Mouse (Mus musculus) liver, embryonic 12.5 days (tissue): ENCODE data around the gene Timd4. TPM values are rescaled to one million over a fixed set of nuclear protein-coding genes. Genes with fewer than 3 reads are reported as not detected.

Source experiments
- ATAC-seq: fragments of 200-750 bp; cut with Nextera tagmentation; 2 replicates; pipeline ENCODE4 v1.8.0; 2017; ENCODE audit warnings: moderate number of reproducible peaks, mild to moderate bottlenecking, moderate library complexity
- H3K27ac ChIP-seq: fragments of 300-500 bp; sonication (generic); 2 replicates; pipeline ENCODE4 v1.5.1; 2016; ENCODE audit warnings: mild to moderate bottlenecking
- H3K27me3 ChIP-seq: fragments of 300-500 bp; sonication (generic); replicated peaks from 2 replicates; pipeline ENCODE4 v1.6.1; 2016; ENCODE audit warnings: mild to moderate bottlenecking, moderate library complexity
- H3K36me3 ChIP-seq: fragments of 300-500 bp; sonication (generic); 2 replicates; pipeline ENCODE4 v1.6.1; 2016; ENCODE audit warnings: mild to moderate bottlenecking, moderate library complexity
- H3K4me1 ChIP-seq: fragments of 300-500 bp; sonication (generic); 2 replicates; pipeline ENCODE4 v1.6.1; 2016
- H3K4me2 ChIP-seq: fragments of 300-500 bp; sonication (generic); 2 replicates; pipeline ENCODE4 v1.6.1; 2016; ENCODE audit warnings: mild to moderate bottlenecking, moderate library complexity
- H3K4me3 ChIP-seq: fragments of 300-500 bp; sonication (generic); 2 replicates; pipeline ENCODE4 v1.5.1; 2016; ENCODE audit warnings: mild to moderate bottlenecking, moderate library complexity
- H3K9ac ChIP-seq: fragments of 300-500 bp; sonication (generic); 2 replicates; pipeline ENCODE4 v1.6.1; 2016; ENCODE audit warnings: mild to moderate bottlenecking, moderate library complexity
- H3K9me3 ChIP-seq: fragments of 300-500 bp; sonication (generic); replicated peaks from 2 replicates; pipeline ENCODE4 v1.6.1; 2016; ENCODE audit warnings: mild to moderate bottlenecking, moderate library complexity
- WGBS: fragments of 180-500 bp; shearing (Covaris S2); methylation state at CpG from one replicate; pipeline ENCODE4 v1.1.7; 2016; ENCODE audit not compliant: insufficient replicate concordance; 5-methylcytosine and 5-hydroxymethylcytosine counted together
- polyA plus RNA-seq: library from polyadenylated mRNA; unstranded; fragments of >200 nt; fragmentation: Nextera tagmentation; extraction: Ambion mirVana; gene quantifications from 2 replicates; pipeline ENCODE4 v1.2.1, GENCODE M21; 2016

Gene Timd4
- polyA plus RNA-seq = 5.0 TPM in 2 replicates

GRCm38 (mm10) chr11:46810511-46810910 lies at the start of gene Timd4:
Timd4 (plus strand) TSS chr11:46810800.
- Histone ChIP-seq H3K4me2 (no peak within 1 kb of the TSS), H3K9ac (no peak within 1 kb of the TSS), H3K27me3 (no peaks in the 10 kb centered on the region), H3K4me1 (no peaks in the 10 kb centered on the region), H3K36me3 (no peaks in the 10 kb centered on the region), H3K4me3 (no peak within 1 kb of the TSS), H3K27ac (no peak within 1 kb of the TSS), H3K9me3 (no peaks in the 10 kb centered on the region)
- ATAC-seq = no peak
- 52% methylated on average over 5 of the region's 5 CpGs for WGBS

DNA sequence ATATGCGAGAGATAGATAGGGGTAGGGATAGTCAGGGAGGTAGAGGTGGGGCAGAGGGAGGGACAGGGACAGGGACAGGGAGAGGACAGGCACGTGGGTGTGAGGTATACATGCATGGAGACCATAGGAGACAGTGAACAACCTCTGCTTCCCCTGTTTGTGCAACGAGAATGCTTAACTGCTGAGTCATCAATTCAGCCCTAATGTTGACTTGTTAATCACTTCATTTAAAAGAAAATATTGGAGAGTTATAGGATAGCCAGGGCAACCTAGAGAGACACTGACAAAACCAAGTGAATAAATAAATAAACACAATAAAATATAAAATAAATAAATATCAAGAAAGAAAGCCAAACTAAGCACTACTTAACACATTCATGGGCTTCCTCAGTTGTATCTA lies 33.7 kb upstream of the Timd4 start:
- no peaks in the 10 kb centered on the region for H3K4me1 ChIP-seq
- no peak overlapping the region for H3K9ac ChIP-seq
- ATAC-seq = no peak
- no peaks in the 10 kb centered on the region for H3K9me3 ChIP-seq
- 52% methylated on average over 3 of the region's 3 CpGs for WGBS
- no peak overlapping the region for H3K4me2 ChIP-seq
- no peaks in the 10 kb centered on the region for H3K27me3 ChIP-seq
- H3K27ac ChIP-seq = no peak overlapping the region
- no peak overlapping the region for H3K4me3 ChIP-seq
- H3K36me3 ChIP-seq = no peaks in the 10 kb centered on the region

GRCm38 (mm10) chr11:46779811-46780210 lies 30.8 kb upstream of the Timd4 start:
- ATAC-seq = no peak
- no peak overlapping the region for H3K9ac ChIP-seq
- H3K4me3 ChIP-seq = no peak overlapping the region
- no peaks in the 10 kb centered on the region for H3K4me1 ChIP-seq
- 42% methylated on average over 2 of the region's 2 CpGs for WGBS
- no peak overlapping the region for H3K4me2 ChIP-seq
- H3K27me3 ChIP-seq = no peaks in the 10 kb centered on the region
- no peaks in the 10 kb centered on the region for H3K36me3 ChIP-seq
- no peaks in the 10 kb centered on the region for H3K9me3 ChIP-seq
- no peak overlapping the region for H3K27ac ChIP-seq

DNA sequence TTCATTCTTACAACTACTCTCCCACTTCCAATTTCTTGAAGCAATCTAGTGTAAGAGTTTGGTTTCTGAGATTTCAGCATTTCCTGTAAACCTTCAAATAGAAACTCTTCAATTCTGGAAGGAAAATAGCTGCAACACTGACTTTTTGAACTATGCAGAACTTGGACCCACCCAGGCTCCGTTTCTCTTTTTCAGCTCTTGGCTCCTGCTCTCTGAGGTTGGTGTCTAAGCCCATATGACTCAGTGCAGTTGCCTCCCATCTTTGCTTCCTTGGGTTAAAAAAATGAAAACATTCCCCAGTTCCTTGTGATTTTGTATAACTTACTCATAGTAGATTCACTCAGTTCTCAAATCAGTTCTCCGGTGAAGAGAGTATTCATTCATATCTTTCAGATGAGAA lies 6.2 kb upstream of the Timd4 start:
- H3K9me3 ChIP-seq = no peaks in the 10 kb centered on the region
- H3K4me3 ChIP-seq = no peak overlapping the region
- no peaks in the 10 kb centered on the region for H3K27me3 ChIP-seq
- no peaks in the 10 kb centered on the region for H3K36me3 ChIP-seq
- ATAC-seq = no peak
- whole genome bisulfite sequencing = 61% methylated on average over 2 of the region's 2 CpGs
- H3K9ac ChIP-seq = no peak overlapping the region
- H3K4me2 ChIP-seq = no peak overlapping the region
- no peak overlapping the region for H3K27ac ChIP-seq
- H3K4me1 ChIP-seq = no peaks in the 10 kb centered on the region

DNA sequence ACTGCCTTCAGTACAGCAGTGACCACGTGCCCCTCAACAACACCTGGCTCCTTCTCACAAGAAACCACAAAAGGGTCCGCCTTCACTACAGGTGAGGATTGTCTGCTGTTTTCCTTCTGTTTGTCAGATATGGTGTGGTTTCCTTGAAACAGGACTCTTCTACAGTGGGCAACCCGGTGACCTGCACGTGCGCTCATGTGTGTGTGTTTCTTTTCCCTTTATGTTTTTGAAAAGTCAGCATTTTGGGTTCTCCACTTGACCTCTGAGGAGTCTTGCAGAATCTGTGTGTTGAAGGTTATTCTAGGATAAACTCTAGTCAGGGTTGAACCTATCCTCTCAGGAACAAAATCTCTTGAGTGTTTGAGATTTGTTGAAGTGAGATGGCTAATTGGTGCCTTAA lies 7.1 kb downstream of the Timd4 start:
- Histone ChIP-seq H3K4me2 (no peak overlapping the region), H3K9me3 (no peaks in the 10 kb centered on the region), H3K27me3 (no peaks in the 10 kb centered on the region), H3K4me1 (no peaks in the 10 kb centered on the region), H3K36me3 (no peaks in the 10 kb centered on the region), H3K4me3 (no peak overlapping the region), H3K27ac (no peak overlapping the region), H3K9ac (no peak overlapping the region)
- no peak for ATAC-seq
- 71% methylated on average over 5 of the region's 5 CpGs for WGBS

- ATAC-seq = no peak
- Histone ChIP-seq H3K4me3 (no peak overlapping the region), H3K27me3 (no peaks in the 10 kb centered on the region), H3K36me3 (no peaks in the 10 kb centered on the region), H3K27ac (no peak overlapping the region), H3K4me2 (no peak overlapping the region), H3K9me3 (no peaks in the 10 kb centered on the region), H3K9ac (no peak overlapping the region), H3K4me1 (no peaks in the 10 kb centered on the region)
- 22% methylated on average over 4 of the region's 4 CpGs for WGBS
These were observed 9.3 kb downstream of the Timd4 start for GRCm38 (mm10) chr11:46819930-46820329.

GRCm38 (mm10) chr11:46830348-46830747 lies 19.7 kb downstream of the Timd4 start:
- 38% methylated on average over 2 of the region's 2 CpGs for WGBS
- Histone ChIP-seq H3K36me3 (no peaks in the 10 kb centered on the region), H3K9me3 (no peaks in the 10 kb centered on the region), H3K4me3 (no peak overlapping the region), H3K27ac (no peak overlapping the region), H3K4me2 (no peak overlapping the region), H3K4me1 (no peaks in the 10 kb centered on the region), H3K27me3 (no peaks in the 10 kb centered on the region), H3K9ac (no peak overlapping the region)
- ATAC-seq = no peak

DNA sequence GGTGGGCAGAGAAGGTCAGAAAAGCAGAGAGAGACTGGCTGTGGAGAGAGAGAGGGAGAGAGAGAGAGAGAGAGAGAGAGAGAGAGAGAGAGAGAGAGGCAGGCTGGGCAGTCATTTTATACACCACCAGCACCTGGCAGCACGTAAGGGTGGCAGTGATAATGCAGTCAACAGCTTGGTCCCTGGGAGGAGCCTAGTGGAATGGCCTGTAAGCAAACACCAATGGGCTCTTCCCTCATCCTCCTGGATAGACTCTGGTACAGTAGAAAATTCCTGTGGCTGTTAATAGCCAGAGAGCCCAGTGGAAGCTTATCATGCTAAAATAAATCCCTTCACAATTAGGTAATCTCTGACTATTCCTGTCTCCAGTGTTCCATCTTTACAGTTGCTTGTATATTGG lies 24.5 kb downstream of the Timd4 start:
- Histone ChIP-seq H3K27ac (no peak overlapping the region), H3K36me3 (no peaks in the 10 kb centered on the region), H3K4me2 (no peak overlapping the region), H3K4me3 (no peak overlapping the region), H3K9me3 (no peaks in the 10 kb centered on the region), H3K4me1 (no peaks in the 10 kb centered on the region), H3K9ac (no peak overlapping the region), H3K27me3 (no peaks in the 10 kb centered on the region)
- ATAC-seq = no peak
- WGBS = 55% methylated on average over 1 of the region's 1 CpGs

DNA sequence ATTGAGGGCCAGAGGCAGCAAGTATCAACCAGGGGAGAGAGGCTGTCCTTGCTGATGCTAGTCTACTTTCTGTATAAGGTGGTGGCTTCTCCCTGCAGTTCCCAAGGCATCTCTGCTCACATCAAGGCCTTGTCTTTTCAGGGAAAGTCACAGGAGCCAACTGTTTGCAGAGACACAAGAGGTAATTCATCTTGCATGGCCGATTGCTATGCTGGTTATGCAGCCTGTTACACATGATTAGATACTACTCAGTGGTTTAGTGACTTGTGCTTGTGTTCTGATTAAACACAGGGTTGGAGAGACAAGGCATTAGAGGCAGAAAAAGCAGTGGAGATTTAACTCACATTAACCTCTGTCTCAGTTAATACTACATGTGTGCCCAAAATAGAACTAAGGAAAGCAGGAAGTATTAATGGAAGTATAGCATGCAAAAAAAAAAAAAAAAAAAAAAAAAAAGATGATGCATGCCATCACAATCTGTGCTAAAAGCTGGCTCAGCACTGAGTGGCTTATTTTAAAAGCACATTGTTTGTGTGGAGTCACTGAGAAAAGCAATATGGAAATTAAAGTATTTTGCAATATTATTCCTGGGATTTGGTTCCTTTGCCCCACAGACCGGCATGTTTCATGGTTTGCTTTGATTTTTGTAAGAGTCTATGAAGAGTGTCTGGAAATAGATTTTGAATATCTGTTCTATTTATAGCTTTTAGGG lies 31.6 kb downstream of the Timd4 start:
- Histone ChIP-seq H3K27me3 (no peaks in the 10 kb centered on the region), H3K4me2 (no peak overlapping the region), H3K36me3 (no peaks in the 10 kb centered on the region), H3K4me1 (no peaks in the 10 kb centered on the region), H3K9me3 (no peaks in the 10 kb centered on the region), H3K9ac (no peak overlapping the region), H3K27ac (no peak overlapping the region), H3K4me3 (no peak overlapping the region)
- no peak for ATAC-seq
- 57% methylated on average over 2 of the region's 2 CpGs for WGBS

- 58% methylated on average over 1 of the region's 1 CpGs for WGBS
- no peak overlapping the region for H3K27ac ChIP-seq
- H3K36me3 ChIP-seq = no peaks in the 10 kb centered on the region
- no peaks in the 10 kb centered on the region for H3K9me3 ChIP-seq
- no peak overlapping the region for H3K4me2 ChIP-seq
- no peak for ATAC-seq
- H3K27me3 ChIP-seq = no peaks in the 10 kb centered on the region
- H3K4me1 ChIP-seq = no peaks in the 10 kb centered on the region
- H3K4me3 ChIP-seq = no peak overlapping the region
- no peak overlapping the region for H3K9ac ChIP-seq
These were observed 36.1 kb downstream of the Timd4 start for GRCm38 (mm10) chr11:46846661-46847060.

GRCm38 (mm10) chr11:46847827-46848220 lies 37.2 kb downstream of the Timd4 start:
- H3K4me2 ChIP-seq = no peak overlapping the region
- WGBS = 29% methylated on average over 3 of the region's 3 CpGs
- H3K27ac ChIP-seq = no peak overlapping the region
- no peak overlapping the region for H3K9ac ChIP-seq
- no peaks in the 10 kb centered on the region for H3K9me3 ChIP-seq
- no peaks in the 10 kb centered on the region for H3K4me1 ChIP-seq
- H3K4me3 ChIP-seq = no peak overlapping the region
- ATAC-seq = no peak
- no peaks in the 10 kb centered on the region for H3K36me3 ChIP-seq
- no peaks in the 10 kb centered on the region for H3K27me3 ChIP-seq

GRCm38 (mm10) chr11:46848221-46848971 lies 37.8 kb downstream of the Timd4 start:
- ATAC-seq = no peak
- 39% methylated on average over 8 of the region's 8 CpGs for WGBS
- Histone ChIP-seq H3K36me3 (no peaks in the 10 kb centered on the region), H3K9me3 (no peaks in the 10 kb centered on the region), H3K4me3 (no peak overlapping the region), H3K27me3 (no peaks in the 10 kb centered on the region), H3K27ac (no peak overlapping the region), H3K4me1 (no peaks in the 10 kb centered on the region), H3K4me2 (no peak overlapping the region), H3K9ac (no peak overlapping the region)
